ENCODE assay signal across 23 mouse cellular contexts in genomic region chr13:79835592-79835991, GRCm38 (mm10).
DNase-seq lines count a peak whose midpoint lies in the region; ATAC-seq lines count a peak whose summit lies in the region.
"Had no signal": no experiment of that assay in that cellular context is flagged by ENCODE, and none has a peak within 500 bp of the region (broad histone marks: within the 10 kb centered on the region; RNA-seq: fewer than 3 reads in every experiment).

No protein-coding gene starts in this region.

- ATAC-seq in forebrain, embryonic 14.5 days = peak; percentile 85
- ATAC-seq in forebrain, embryonic 11.5 days (replicated peaks; ENCODE audit: low FRiP score) = no peak
- ATAC-seq in neural tube, embryonic 13.5 days (ENCODE audit: low read depth) = peak; percentile 61; the same call in 1 of the 2 replicates
- ATAC-seq in forebrain, embryonic 16.5 days = peak; percentile 63
- ATAC-seq: CD4-positive, CD25-positive, alpha-beta regulatory T cell, adult 4 months; hindbrain, embryonic 16.5 days; intestine, embryonic 15.5 days had no signal

- H3K27me3 ChIP-seq in forebrain, embryonic 14.5 days (replicated peaks; ENCODE audit: control insufficient read depth, insufficient read depth, low read length) = no peaks in the 10 kb centered on the region
- H3K27me3 ChIP-seq in forebrain, embryonic 11.5 days (ENCODE audit: control insufficient read depth, insufficient read depth, low read length) = no peaks in the 10 kb centered on the region
- H3K27me3 ChIP-seq in neural tube, embryonic 13.5 days = no peaks in the 10 kb centered on the region
- no peaks in the 10 kb centered on the region for H3K27me3 ChIP-seq in forebrain, embryonic 16.5 days (replicated peaks; ENCODE audit: control insufficient read depth, insufficient read depth, low read length)
- H3K27me3 ChIP-seq: heart, embryonic 13.5 days; hindbrain, embryonic 12.5 days; intestine, embryonic 15.5 days had no signal

- no peak overlapping the region for H3K4me3 ChIP-seq in forebrain, embryonic 14.5 days (ENCODE audit: low read depth, low read length)
- no peak overlapping the region for H3K4me3 ChIP-seq in forebrain, embryonic 11.5 days (ENCODE audit: low read depth, low read length)
- H3K4me3 ChIP-seq in neural tube, embryonic 13.5 days = no peak overlapping the region
- H3K4me3 ChIP-seq in forebrain, embryonic 16.5 days (replicated peaks; ENCODE audit: low read length) = no peak overlapping the region
- H3K4me3 ChIP-seq: heart, adult 2 months; heart, embryonic 10.5 days; heart, embryonic 13.5 days; hindbrain, embryonic 12.5 days; intestine, embryonic 15.5 days had no signal

- H3K4me2 ChIP-seq in forebrain, embryonic 14.5 days (ENCODE audit: low read length) = no peak overlapping the region
- no peak overlapping the region for H3K4me2 ChIP-seq in forebrain, embryonic 11.5 days (ENCODE audit: low read depth, low read length, severe bottlenecking)
- H3K4me2 ChIP-seq in neural tube, embryonic 13.5 days = no peak overlapping the region
- no peak overlapping the region for H3K4me2 ChIP-seq in forebrain, embryonic 16.5 days (ENCODE audit: low read length)
- H3K4me2 ChIP-seq: heart, embryonic 13.5 days; hindbrain, embryonic 12.5 days; intestine, embryonic 15.5 days had no signal

- H3K36me3 ChIP-seq in forebrain, embryonic 14.5 days (ENCODE audit: control insufficient read depth, insufficient read depth, low read length) = no peaks in the 10 kb centered on the region
- no peaks in the 10 kb centered on the region for H3K36me3 ChIP-seq in forebrain, embryonic 11.5 days (ENCODE audit: control insufficient read depth, insufficient read depth, low read length)
- no peaks in the 10 kb centered on the region for H3K36me3 ChIP-seq in neural tube, embryonic 13.5 days
- H3K36me3 ChIP-seq in forebrain, embryonic 16.5 days (ENCODE audit: control insufficient read depth, insufficient read depth) = no peaks in the 10 kb centered on the region
- H3K36me3 ChIP-seq: heart, embryonic 10.5 days; heart, embryonic 13.5 days; hindbrain, embryonic 12.5 days; intestine, embryonic 15.5 days had no signal

- no peaks in the 10 kb centered on the region for H3K4me1 ChIP-seq in forebrain, embryonic 14.5 days (ENCODE audit: control insufficient read depth, insufficient read depth, low read length)
- H3K4me1 ChIP-seq in forebrain, embryonic 11.5 days (replicated peaks; ENCODE audit: control insufficient read depth, insufficient read depth, low read length) = no peaks in the 10 kb centered on the region
- H3K4me1 ChIP-seq in neural tube, embryonic 13.5 days (replicated peaks) = no peaks in the 10 kb centered on the region
- H3K4me1 ChIP-seq in forebrain, embryonic 16.5 days (replicated peaks; ENCODE audit: control insufficient read depth, insufficient read depth, low read length) = no peaks in the 10 kb centered on the region
- H3K4me1 ChIP-seq: heart, embryonic 10.5 days; heart, embryonic 13.5 days; hindbrain, embryonic 12.5 days; intestine, embryonic 15.5 days had no signal

- no peaks in the 10 kb centered on the region for H3K9me3 ChIP-seq in forebrain, embryonic 14.5 days (replicated peaks; ENCODE audit: control insufficient read depth, low read length)
- H3K9me3 ChIP-seq in forebrain, embryonic 11.5 days (ENCODE audit: control insufficient read depth, low read length) = no peaks in the 10 kb centered on the region
- no peaks in the 10 kb centered on the region for H3K9me3 ChIP-seq in neural tube, embryonic 13.5 days
- no peaks in the 10 kb centered on the region for H3K9me3 ChIP-seq in forebrain, embryonic 16.5 days (ENCODE audit: control insufficient read depth, low read length)
- H3K9me3 ChIP-seq: heart, embryonic 10.5 days; heart, embryonic 13.5 days; hindbrain, embryonic 12.5 days; intestine, embryonic 15.5 days had no signal

- H3K27ac ChIP-seq in forebrain, embryonic 14.5 days (ENCODE audit: low read depth, low read length) = no peak overlapping the region
- H3K27ac ChIP-seq in forebrain, embryonic 11.5 days (ENCODE audit: low read depth, low read length) = no peak overlapping the region
- no peak overlapping the region for H3K27ac ChIP-seq in neural tube, embryonic 13.5 days (replicated peaks)
- H3K27ac ChIP-seq in forebrain, embryonic 16.5 days (ENCODE audit: low read length) = no peak overlapping the region
- H3K27ac ChIP-seq: heart, adult 2 months; heart, embryonic 10.5 days; heart, embryonic 13.5 days; hindbrain, embryonic 12.5 days; intestine, embryonic 15.5 days had no signal

- H3K9ac ChIP-seq in forebrain, embryonic 14.5 days (ENCODE audit: low read length) = no peak overlapping the region
- H3K9ac ChIP-seq in forebrain, embryonic 11.5 days (ENCODE audit: low read length) = no peak overlapping the region
- H3K9ac ChIP-seq in neural tube, embryonic 13.5 days = no peak overlapping the region
- no peak overlapping the region for H3K9ac ChIP-seq in forebrain, embryonic 16.5 days (replicated peaks; ENCODE audit: low read depth, low read length)
- H3K9ac ChIP-seq: heart, embryonic 13.5 days; hindbrain, embryonic 12.5 days; intestine, embryonic 15.5 days had no signal

- DNase-seq in forebrain, embryonic 14.5 days (ENCODE audit: low spot score) = peak; percentile 35
- no peak for DNase-seq in forebrain, embryonic 11.5 days (ENCODE audit: low spot score)
- no peak for DNase-seq in neural tube, embryonic 10.5 days (ENCODE audit: extremely low spot score, low spot score)
- no peak for DNase-seq in gastrocnemius, adult 8-10 months (ENCODE audit: low spot score in 2 of 2)
- DNase-seq: adrenal gland, adult 2 months; adrenal gland, postnatal 14 days; cerebellum, adult 11-12 months; cerebellum, adult 8-10 months; cerebellum, postnatal 14 days; gastrocnemius, postnatal 10 days; gastrocnemius, postnatal 36 days; heart, adult 2 months; heart, postnatal 14 days; heart, postnatal 4 days; kidney, adult 11 months had no signal

- WGBS in forebrain, embryonic 14.5 days = 37% methylated on average over 1 of the region's 1 CpGs
- 70% methylated on average over 1 of the region's 1 CpGs for WGBS in forebrain, embryonic 11.5 days
- 27% methylated on average over 1 of the region's 1 CpGs for WGBS in neural tube, embryonic 13.5 days
- WGBS in forebrain, embryonic 16.5 days = 24% methylated on average over 1 of the region's 1 CpGs
